Mouse (Mus musculus): ENCODE measurements around the gene Fam13c. TPM values are rescaled to one million over a fixed set of nuclear protein-coding genes. Genes with fewer than 3 reads are reported as not detected.

The Fam13c gene
- polyA plus RNA-seq, 1 experiment: 15.0 TPM

- H3K4me2 ChIP-seq (ENCODE audit: low read depth): no peak overlapping the region
- no peaks in the 10 kb centered on the region for H3K27me3 ChIP-seq (ENCODE audit: control insufficient read depth, insufficient read depth, insufficient read length)
- no peaks in the 10 kb centered on the region for H3K79me2 ChIP-seq (ENCODE audit: control insufficient read depth, insufficient read depth)
- H3K36me3 ChIP-seq (ENCODE audit: control insufficient read depth, insufficient read depth): no peaks in the 10 kb centered on the region
- TF ChIP-seq MYOG (IDR thresholded peaks at IDR 0.05; ENCODE audit: control insufficient read depth in 1 of 3, insufficient read depth in 1 of 3, insufficient read length in 2 of 3, low read depth in 2 of 3): no peak
- no peak for TF ChIP-seq TCF12 (IDR thresholded peaks at IDR 0.05; ENCODE audit: insufficient read depth, poor library complexity, severe bottlenecking)
- TF ChIP-seq REST (IDR thresholded peaks at IDR 0.05; ENCODE audit: insufficient read depth, insufficient read length): no peak
- no peak for TF ChIP-seq MYOD1 (IDR thresholded peaks at IDR 0.05; ENCODE audit: control insufficient read depth in 1 of 3, insufficient read length in 2 of 3, low read depth in 2 of 3)
- TF ChIP-seq SRF (IDR thresholded peaks at IDR 0.05; ENCODE audit: control insufficient read depth, insufficient read length, low read depth): no peak
- no peak for TF ChIP-seq E2F4 (IDR thresholded peaks at IDR 0.05; ENCODE audit: insufficient read depth)
- TF ChIP-seq TCF3 (IDR thresholded peaks at IDR 0.05; ENCODE audit: insufficient read length, low read depth): no peak
- TF ChIP-seq POLR2AphosphoS2 (IDR thresholded peaks at IDR 0.05; ENCODE audit: insufficient read length, low read depth): no peak
- TF ChIP-seq MAX (IDR thresholded peaks at IDR 0.05; ENCODE audit: low read depth): no peak
- no peak for TF ChIP-seq USF1 (IDR thresholded peaks at IDR 0.05; ENCODE audit: low read depth)
- TF ChIP-seq CEBPB (IDR thresholded peaks at IDR 0.05; ENCODE audit: insufficient read depth, poor library complexity, severe bottlenecking): no peak
- no peak for TF ChIP-seq POLR2A (IDR thresholded peaks at IDR 0.05; ENCODE audit: insufficient read length, low read depth)
- no peak overlapping the region for H3K4me3 ChIP-seq
- no peak overlapping the region for H3ac ChIP-seq (ENCODE audit: control insufficient read depth, insufficient read length)
Observed at GRCm38 (mm10) chr10:70507880-70508279, 67.6 kb downstream of the Fam13c start.

GRCm38 (mm10) chr10:70514848-70515247, 74.6 kb downstream of the Fam13c start:
- H3K4me3 ChIP-seq: no peak overlapping the region
- H3K4me2 ChIP-seq (ENCODE audit: low read depth): no peak overlapping the region
- no peaks in the 10 kb centered on the region for H3K79me2 ChIP-seq (ENCODE audit: control insufficient read depth, insufficient read depth)
- no peaks in the 10 kb centered on the region for H3K27me3 ChIP-seq (ENCODE audit: control insufficient read depth, insufficient read depth, insufficient read length)
- no peak overlapping the region for H3ac ChIP-seq (ENCODE audit: control insufficient read depth, insufficient read length)
- no peaks in the 10 kb centered on the region for H3K36me3 ChIP-seq (ENCODE audit: control insufficient read depth, insufficient read depth)
- no peak for TF ChIP-seq POLR2A (IDR thresholded peaks at IDR 0.05; ENCODE audit: insufficient read length, low read depth)
- TF ChIP-seq TCF12 (IDR thresholded peaks at IDR 0.05; ENCODE audit: insufficient read depth, poor library complexity, severe bottlenecking): no peak

GRCm38 (mm10) chr10:70516661-70517060, 76.4 kb downstream of the Fam13c start:
- no peak for TF ChIP-seq REST (IDR thresholded peaks at IDR 0.05; ENCODE audit: insufficient read depth, insufficient read length)
- TF ChIP-seq MAX (IDR thresholded peaks at IDR 0.05; ENCODE audit: low read depth): no peak
- no peak for TF ChIP-seq POLR2AphosphoS2 (IDR thresholded peaks at IDR 0.05; ENCODE audit: insufficient read length, low read depth)
- no peak for TF ChIP-seq MYOG (IDR thresholded peaks at IDR 0.05; ENCODE audit: control insufficient read depth in 1 of 3, insufficient read depth in 1 of 3, insufficient read length in 2 of 3, low read depth in 2 of 3)
- no peak for TF ChIP-seq USF1 (IDR thresholded peaks at IDR 0.05; ENCODE audit: low read depth)
- no peak for TF ChIP-seq TCF3 (IDR thresholded peaks at IDR 0.05; ENCODE audit: insufficient read length, low read depth)
- TF ChIP-seq MYOD1 (IDR thresholded peaks at IDR 0.05; ENCODE audit: control insufficient read depth in 1 of 3, insufficient read length in 2 of 3, low read depth in 2 of 3): no peak
- TF ChIP-seq E2F4 (IDR thresholded peaks at IDR 0.05; ENCODE audit: insufficient read depth): no peak
- no peak for TF ChIP-seq SRF (IDR thresholded peaks at IDR 0.05; ENCODE audit: control insufficient read depth, insufficient read length, low read depth)
- TF ChIP-seq CEBPB (IDR thresholded peaks at IDR 0.05; ENCODE audit: insufficient read depth, poor library complexity, severe bottlenecking): no peak
- TF ChIP-seq TCF12 (IDR thresholded peaks at IDR 0.05; ENCODE audit: insufficient read depth, poor library complexity, severe bottlenecking): no peak
- TF ChIP-seq POLR2A (IDR thresholded peaks at IDR 0.05; ENCODE audit: insufficient read length, low read depth): no peak
- H3K4me3 ChIP-seq: no peak overlapping the region
- peaks cover 3% of the 10 kb centered on the region for H3K79me2 ChIP-seq (ENCODE audit: control insufficient read depth, insufficient read depth)
- H3K27me3 ChIP-seq (ENCODE audit: control insufficient read depth, insufficient read depth, insufficient read length): no peaks in the 10 kb centered on the region
- no peaks in the 10 kb centered on the region for H3K36me3 ChIP-seq (ENCODE audit: control insufficient read depth, insufficient read depth)
- H3ac ChIP-seq (ENCODE audit: control insufficient read depth, insufficient read length): no peak overlapping the region
- no peak overlapping the region for H3K4me2 ChIP-seq (ENCODE audit: low read depth)

- Histone ChIP-seq H3K4me3 (peak overlapping the region; percentile 68), H3K79me2 (ENCODE audit: control insufficient read depth, insufficient read depth) (peaks cover 33% of the 10 kb centered on the region), H3K27me3 (ENCODE audit: control insufficient read depth, insufficient read depth, insufficient read length) (no peaks in the 10 kb centered on the region), H3K4me2 (ENCODE audit: low read depth) (peak overlapping the region; percentile 95), H3ac (ENCODE audit: control insufficient read depth, insufficient read length) (no peak overlapping the region), H3K36me3 (ENCODE audit: control insufficient read depth, insufficient read depth) (peaks cover 10% of the 10 kb centered on the region)
- TF ChIP-seq POLR2A (IDR thresholded peaks at IDR 0.05; ENCODE audit: insufficient read length, low read depth) (peak; percentile 9), TCF12 (IDR thresholded peaks at IDR 0.05; ENCODE audit: insufficient read depth, poor library complexity, severe bottlenecking) (no peak), MYOG (IDR thresholded peaks at IDR 0.05; ENCODE audit: control insufficient read depth in 1 of 3, insufficient read depth in 1 of 3, insufficient read length in 2 of 3, low read depth in 2 of 3) (peak in 1 of 3 experiments; percentile 59), TCF3 (IDR thresholded peaks at IDR 0.05; ENCODE audit: insufficient read length, low read depth) (no peak), POLR2AphosphoS2 (IDR thresholded peaks at IDR 0.05; ENCODE audit: insufficient read length, low read depth) (no peak), CEBPB (IDR thresholded peaks at IDR 0.05; ENCODE audit: insufficient read depth, poor library complexity, severe bottlenecking) (no peak), USF1 (IDR thresholded peaks at IDR 0.05; ENCODE audit: low read depth) (no peak), MYOD1 (IDR thresholded peaks at IDR 0.05; ENCODE audit: control insufficient read depth in 1 of 3, insufficient read length in 2 of 3, low read depth in 2 of 3) (peak in 2 of 3 experiments; percentile 34 to 78), SRF (IDR thresholded peaks at IDR 0.05; ENCODE audit: control insufficient read depth, insufficient read length, low read depth) (no peak), REST (IDR thresholded peaks at IDR 0.05; ENCODE audit: insufficient read depth, insufficient read length) (no peak)
Observed at GRCm38 (mm10) chr10:70519640-70520099, 79.4 kb downstream of the Fam13c start.

Measured in myocyte (in vitro differentiated cells).